Mouse (Mus musculus) gastrocnemius, adult 2 months (tissue): Measurements from ENCODE around the gene Mepe. TPM values are rescaled to one million over a fixed set of nuclear protein-coding genes. Genes with fewer than 3 reads are reported as not detected.

ENCODE experiments used
- DNase-seq: peaks from one replicate; pipeline ENCODE4 v3.0.0; 2022
- H3K27ac ChIP-seq: fragments of 200-600 bp; 2 replicates; pipeline ENCODE4 v1.8.1; 2022; ENCODE audit warnings: mild to moderate bottlenecking
- H3K4me3 ChIP-seq: fragments of 200-600 bp; 2 replicates; pipeline ENCODE4 v1.8.1; 2022; ENCODE audit warnings: mild to moderate bottlenecking, moderate library complexity
- CTCF ChIP-seq: fragments of 200-600 bp; IDR thresholded peaks from 2 replicates; pipeline ENCODE4 v1.8.1; 2022; ENCODE audit warnings: antibody characterized with exemption, mild to moderate bottlenecking, moderate library complexity
- intact Hi-C: fragments of 180-260 bp; cut with DNase I; formaldehyde crosslinking; loops from one replicate; pipeline ENCODE4 v1.15.1; 2025
- total RNA-seq, 2 experiments: library from RNA; stranded (reverse); gene quantifications; 2 replicates each; pipeline ENCODE4 v1.2.3; 2021

The Mepe gene
- total RNA-seq, 2 experiments from 2014 or later = not detected

DNA sequence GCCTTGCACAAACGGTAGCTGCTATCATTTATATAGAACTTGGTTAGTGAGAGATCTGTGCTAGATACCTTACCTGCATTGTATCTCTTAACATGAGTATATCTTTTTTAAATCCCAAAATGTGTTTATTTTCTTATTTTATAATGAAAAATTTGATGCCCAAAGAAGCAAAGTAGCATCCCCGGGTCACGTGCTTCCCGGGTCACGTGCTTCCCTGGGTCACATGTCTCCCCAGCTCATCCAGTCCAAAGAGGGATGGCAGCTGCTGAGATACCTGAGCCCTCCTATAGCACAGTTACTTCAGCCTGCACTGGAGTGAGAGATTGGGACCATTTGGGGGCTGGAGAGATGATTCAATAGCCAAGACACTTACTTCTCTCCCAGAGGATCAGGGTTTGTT, 10.8 kb downstream of the Mepe start:
- Histone ChIP-seq H3K4me3 (no peak overlapping the region), H3K27ac (no peak overlapping the region)
- no peak for DNase-seq
- intact Hi-C loops = loop anchor here (1.0 kb wide), 1 partner anchor 117 kb away; no protein-coding TSS in a partner anchor
- no peak for TF ChIP-seq CTCF

DNA sequence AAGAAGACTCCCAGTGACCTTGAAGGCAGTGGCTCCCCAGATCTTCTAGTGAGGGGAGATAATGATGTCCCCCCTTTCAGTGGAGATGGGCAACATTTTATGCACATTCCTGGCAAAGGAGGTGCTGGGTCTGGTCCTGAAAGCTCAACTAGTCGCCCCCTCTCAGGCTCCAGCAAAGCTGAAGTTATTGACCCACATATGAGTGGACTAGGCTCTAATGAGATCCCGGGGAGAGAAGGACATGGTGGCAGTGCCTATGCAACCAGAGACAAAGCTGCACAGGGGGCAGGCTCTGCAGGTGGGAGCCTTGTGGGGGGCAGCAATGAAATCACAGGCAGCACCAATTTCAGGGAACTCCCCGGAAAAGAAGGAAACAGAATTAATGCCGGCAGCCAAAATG, 12.4 kb downstream of the Mepe start:
- H3K4me3 ChIP-seq = no peak overlapping the region
- intact Hi-C loops = no loop called here
- DNase-seq = no peak
- no peak overlapping the region for H3K27ac ChIP-seq
- no peak for TF ChIP-seq CTCF

DNA sequence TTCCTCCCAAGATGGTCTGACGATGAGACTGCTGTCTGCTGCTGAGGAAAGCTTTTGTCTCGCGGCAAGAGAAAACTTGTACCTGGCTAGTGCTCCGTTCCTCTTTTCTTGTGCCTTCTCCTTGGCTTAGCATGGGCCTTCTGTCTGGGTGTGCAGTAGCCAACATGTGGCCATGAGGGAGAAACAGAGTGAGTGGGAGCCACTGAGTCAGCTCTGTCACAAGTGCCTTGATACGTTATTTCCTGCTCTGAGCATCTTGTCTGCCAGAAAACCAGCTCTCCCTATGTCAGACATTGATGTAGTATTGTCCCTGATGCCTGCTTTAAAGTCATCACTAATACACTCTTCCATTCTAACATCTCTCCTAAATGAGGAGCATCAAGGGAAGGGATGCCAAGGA, 13.9 kb downstream of the Mepe start:
- Histone ChIP-seq H3K27ac (no peak overlapping the region), H3K4me3 (no peak overlapping the region)
- DNase-seq = no peak
- intact Hi-C loops = no loop called here
- no peak for TF ChIP-seq CTCF

DNA sequence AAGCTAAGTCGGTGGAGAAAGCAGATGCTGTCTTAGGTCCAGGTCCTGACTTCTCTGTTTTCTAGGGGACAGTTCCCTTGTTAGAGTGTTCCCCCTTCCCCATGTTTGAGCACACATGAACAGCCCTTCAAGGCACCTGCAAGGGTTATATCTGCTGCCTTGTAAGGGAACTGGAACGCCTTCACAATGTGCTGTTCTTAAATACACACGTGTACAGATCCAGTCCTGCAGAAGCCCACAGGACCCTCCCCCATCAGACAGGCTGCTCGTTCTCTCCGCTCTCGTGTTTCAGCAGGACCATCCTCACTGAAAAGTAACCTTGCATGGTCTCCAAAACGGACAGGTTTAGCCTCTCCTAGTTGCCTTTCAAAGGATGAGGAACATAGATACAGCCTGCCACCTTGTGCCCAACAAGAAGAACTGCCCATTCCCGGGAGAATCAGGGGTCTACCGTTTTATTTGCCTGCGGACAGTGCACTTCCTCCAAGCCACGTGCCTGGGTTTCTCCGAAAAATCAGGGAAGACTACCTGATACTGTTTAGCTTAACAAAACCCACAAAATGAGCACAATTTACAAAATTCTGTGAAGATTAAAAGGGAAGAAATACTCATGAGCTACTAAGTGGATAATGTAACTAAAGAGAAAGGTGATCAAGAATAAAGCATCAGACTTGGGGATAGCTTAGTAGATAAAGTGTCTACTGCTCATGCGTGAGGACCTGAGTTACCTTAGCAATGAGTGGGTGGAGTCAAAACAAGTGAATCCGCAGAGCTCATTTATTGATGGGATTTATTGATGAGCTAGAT, 14.8 kb downstream of the Mepe start:
- no peak for DNase-seq
- H3K27ac ChIP-seq = no peak overlapping the region
- H3K4me3 ChIP-seq = no peak overlapping the region
- intact Hi-C loops = loop anchor here (5.0 kb wide), 2 partner anchors 107 to 343 kb away; no protein-coding TSS in a partner anchor
- peak; percentile 67 for TF ChIP-seq CTCF

DNA sequence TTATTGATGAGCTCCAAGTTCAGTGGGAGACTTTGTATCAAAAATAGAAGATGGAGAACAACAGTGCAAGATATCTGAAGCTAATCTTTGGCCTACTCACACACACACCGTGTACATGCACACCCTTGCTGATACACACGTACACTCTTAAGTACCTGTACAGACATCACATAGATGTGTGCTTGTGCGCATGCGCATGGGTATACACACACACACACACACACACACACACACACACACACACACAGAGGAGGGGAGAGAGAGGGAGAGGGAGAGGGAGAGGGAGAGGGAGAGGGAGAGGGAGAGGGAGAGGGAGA, 15.3 kb downstream of the Mepe start:
- Histone ChIP-seq H3K4me3 (no peak overlapping the region), H3K27ac (no peak overlapping the region)
- no peak for TF ChIP-seq CTCF
- DNase-seq = no peak
- intact Hi-C loops = loop anchor here (5.0 kb wide), 2 partner anchors 107 to 343 kb away; no protein-coding TSS in a partner anchor

DNA sequence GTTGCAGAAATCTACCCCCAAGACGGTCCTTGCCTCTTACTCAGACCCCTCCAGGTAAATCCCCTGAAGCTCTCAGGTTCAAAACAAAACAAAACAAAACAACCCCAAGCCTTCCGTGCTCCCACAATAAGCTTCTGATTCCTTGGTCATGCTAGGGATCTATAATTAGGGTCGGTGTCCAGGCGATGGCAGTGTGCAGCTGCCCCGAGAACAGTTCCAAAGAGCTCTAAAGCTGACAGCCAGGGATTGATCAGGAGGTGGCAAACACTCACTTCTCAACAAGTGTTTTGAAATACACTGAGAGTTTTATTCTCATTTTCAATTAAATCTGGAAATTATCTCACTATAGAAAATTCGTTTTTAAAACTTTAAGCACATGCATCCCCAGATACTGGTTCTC, 17.8 kb downstream of the Mepe start:
- no peak for DNase-seq
- peak; percentile 44 for TF ChIP-seq CTCF
- no peak overlapping the region for H3K27ac ChIP-seq
- H3K4me3 ChIP-seq = no peak overlapping the region
- intact Hi-C loops = loop anchor here (5.0 kb wide), 2 partner anchors 104 to 346 kb away; no protein-coding TSS in a partner anchor

DNA sequence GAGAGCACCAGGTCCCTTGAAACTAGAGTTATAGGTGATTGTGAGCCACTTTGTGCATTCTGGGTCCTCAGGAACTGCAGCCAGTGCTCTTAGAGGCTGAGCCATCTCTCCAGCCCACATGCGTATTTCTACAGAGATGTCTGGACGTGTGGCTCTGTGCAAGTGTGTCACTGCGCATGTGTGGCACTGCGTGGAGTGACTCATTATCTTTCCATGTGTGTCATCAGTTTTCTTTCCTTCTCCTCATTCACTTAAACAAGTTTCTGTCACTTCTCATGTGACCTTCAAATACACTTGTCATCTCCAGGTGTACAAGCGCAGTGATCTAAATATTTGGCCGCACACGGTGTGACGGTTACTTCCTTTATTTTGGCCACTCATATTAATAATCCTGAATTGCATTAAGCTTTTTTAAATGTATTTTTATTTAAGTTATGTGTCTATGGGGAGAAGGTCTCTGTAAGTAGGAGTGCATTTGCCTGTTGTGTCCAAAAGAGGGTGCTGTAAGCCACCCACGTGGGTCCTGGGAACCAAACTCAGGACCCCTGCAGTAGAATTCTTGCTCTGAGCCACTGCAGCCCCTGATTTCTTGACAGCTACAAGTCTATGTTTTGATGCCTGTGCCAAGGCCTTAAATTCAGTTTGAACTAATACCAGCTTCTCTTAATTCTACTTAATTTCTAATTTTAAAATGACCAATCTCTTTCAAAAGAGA, 19.6 kb downstream of the Mepe start:
- DNase-seq = no peak
- intact Hi-C loops = loop anchor here (2.0 to 5.0 kb wide), 3 partner anchors 88 to 347 kb away; no protein-coding TSS in a partner anchor
- Histone ChIP-seq H3K4me3 (no peak overlapping the region), H3K27ac (no peak overlapping the region)
- TF ChIP-seq CTCF = peak; percentile 72

DNA sequence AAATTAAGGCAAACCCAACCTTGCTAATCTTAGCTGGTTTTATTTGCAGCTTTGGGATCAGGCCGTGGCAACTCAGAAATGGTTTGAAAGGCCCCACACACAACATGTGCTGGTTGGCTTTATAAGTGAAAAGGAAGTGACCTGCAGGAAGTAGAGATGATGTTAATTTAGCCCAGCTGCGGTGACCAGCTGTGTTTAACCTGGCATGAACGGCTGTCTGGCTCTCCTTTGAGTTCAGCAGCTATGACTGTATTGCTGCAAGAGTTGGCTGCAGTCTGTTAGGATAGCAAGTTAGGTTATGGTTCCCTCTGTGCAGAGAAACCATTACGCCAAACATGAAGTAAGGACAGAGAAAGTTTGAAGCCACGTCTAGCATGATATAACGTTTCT, 20.1 kb downstream of the Mepe start:
- Histone ChIP-seq H3K27ac (no peak overlapping the region), H3K4me3 (no peak overlapping the region)
- intact Hi-C loops = loop anchor here (2.0 kb wide), 1 partner anchor 88 kb away; no protein-coding TSS in a partner anchor
- DNase-seq = no peak
- no peak for TF ChIP-seq CTCF

DNA sequence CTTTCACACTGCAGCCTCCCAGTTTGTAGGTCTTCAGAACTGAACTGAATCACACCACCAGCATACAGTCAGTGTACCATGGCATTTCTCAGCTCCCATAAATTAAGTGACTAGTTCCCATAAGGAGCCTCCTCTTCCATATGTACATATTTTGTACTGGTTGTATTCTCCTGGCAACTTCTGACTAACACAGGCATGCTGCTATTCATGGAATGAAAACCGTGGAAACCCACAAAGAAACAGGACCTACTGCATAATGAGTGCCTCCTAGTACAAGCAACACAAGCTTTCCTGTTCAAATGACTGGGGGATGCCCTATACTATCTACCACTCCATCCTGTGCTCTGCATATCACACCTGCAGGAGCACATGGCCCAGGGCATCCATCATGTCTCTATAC, 25.9 kb downstream of the Mepe start:
- TF ChIP-seq CTCF = no peak
- intact Hi-C loops = no loop called here
- no peak overlapping the region for H3K27ac ChIP-seq
- H3K4me3 ChIP-seq = no peak overlapping the region
- DNase-seq = no peak

DNA sequence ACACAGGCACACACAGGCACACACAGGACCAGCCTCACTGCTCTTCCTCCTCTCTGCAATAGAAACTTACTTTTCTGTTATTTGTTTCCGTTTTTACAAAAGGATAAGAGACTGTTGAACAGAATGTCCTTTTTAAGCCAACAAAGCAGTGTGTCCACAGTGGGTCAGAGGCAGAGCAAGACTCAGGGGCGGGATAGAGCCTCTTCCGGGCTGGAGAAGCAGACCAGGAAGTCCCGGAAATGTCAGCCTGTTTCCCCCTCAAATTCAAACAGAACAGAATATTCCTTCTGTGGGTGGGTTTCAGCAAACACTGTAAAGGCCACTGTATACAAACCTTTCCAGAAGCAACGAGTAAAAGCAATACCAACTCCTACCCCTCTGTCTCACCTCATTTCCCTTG, 26.7 kb downstream of the Mepe start:
- TF ChIP-seq CTCF = no peak
- no peak for DNase-seq
- intact Hi-C loops = no loop called here
- no peak overlapping the region for H3K4me3 ChIP-seq
- H3K27ac ChIP-seq = no peak overlapping the region

DNA sequence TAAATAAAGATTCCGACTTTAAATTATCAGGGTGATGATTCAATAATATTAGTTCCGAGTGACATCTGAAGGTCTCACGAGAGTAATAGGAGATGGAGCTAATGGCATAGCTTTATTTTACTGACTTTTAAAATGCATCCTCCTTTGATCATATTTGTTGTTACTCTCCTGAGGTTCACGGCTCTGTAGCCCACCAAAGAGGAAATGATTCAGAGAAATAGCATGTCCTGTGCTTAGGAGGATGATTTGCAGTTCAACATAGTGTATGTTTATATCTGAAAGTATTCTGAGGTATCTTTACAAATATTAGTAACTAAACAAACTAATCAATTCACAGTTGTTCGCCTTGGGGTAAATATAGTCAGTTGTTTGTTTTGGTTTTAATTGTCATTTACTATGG, 32.4 kb downstream of the Mepe start:
- no peak for TF ChIP-seq CTCF
- DNase-seq = no peak
- Histone ChIP-seq H3K4me3 (no peak overlapping the region), H3K27ac (peak overlapping the region; percentile 74; the same call in 1 of the 2 replicates)
- intact Hi-C loops = no loop called here

DNA sequence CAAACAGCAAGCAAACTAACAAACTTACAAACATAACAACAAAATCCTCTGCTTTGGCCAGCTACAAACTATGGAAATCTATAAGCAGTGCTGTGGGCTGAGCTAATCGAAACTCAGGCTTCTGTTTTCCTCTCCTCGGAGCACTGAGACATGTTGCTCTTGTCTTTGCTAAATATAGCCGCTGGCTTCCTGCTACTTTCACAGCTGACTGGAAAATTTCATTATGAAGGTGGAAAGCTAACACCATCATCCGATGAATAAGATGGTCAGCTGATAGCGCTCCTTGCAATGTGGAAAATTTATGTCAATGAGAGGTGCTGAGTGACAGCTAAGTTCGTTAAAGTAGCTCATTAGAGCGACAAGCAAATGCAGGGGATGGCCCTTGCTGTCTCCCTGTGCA, 33.5 kb downstream of the Mepe start:
- DNase-seq = no peak
- TF ChIP-seq CTCF = no peak
- H3K4me3 ChIP-seq = peak overlapping the region; percentile 60
- intact Hi-C loops = no loop called here
- peak overlapping the region; percentile 74 for H3K27ac ChIP-seq

DNA sequence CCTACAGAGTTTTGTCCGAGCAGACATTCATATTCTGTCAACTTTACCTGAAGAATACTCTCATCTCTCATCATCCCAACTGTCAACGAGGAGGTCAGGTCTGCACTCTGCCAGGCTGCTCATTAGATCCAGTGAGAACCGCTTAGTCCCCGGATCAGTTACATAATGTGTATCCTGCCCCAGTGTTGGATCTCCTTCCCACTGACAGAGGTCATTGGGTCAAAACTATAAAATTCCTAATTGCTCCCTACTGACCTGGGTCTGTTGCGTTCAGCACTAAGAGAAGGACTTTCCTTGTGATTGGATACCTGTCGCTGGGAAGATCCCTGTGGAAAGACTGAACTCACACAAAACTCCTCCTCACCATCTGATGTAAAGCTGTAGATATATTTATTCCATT, 34.1 kb downstream of the Mepe start:
- intact Hi-C loops = no loop called here

More for the DNA sequence above, 34.1 kb downstream of the Mepe start:
- TF ChIP-seq CTCF = no peak
- peak overlapping the region; percentile 60 for H3K4me3 ChIP-seq
- peak overlapping the region; percentile 74 for H3K27ac ChIP-seq
- no peak for DNase-seq
